Comparison of ENCODE assay signal across 20 mouse cellular contexts in the genomic region with DNA sequence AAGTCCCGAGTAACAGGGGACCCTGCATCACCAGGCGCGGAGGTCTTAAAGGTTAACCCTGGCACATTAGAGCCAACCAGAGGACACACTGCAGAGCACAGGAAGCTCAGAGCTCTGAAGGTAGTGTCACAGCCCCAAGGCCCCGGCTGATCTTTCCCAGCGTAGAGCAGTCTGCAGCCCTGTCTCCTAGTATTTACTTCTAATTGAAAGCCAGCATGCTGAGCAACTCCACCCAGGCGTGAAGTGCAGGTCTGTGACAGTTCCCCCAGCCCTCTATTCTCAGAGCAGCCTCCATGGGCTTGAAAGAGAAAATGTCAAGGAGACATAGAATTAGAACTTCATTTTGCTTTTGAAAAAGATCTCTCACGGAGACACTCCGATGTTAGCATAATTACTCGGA.
"Had no signal": no experiment of that assay in that cellular context is flagged by ENCODE, and none has a peak within 500 bp of the region (broad histone marks: within the 10 kb centered on the region; RNA-seq: fewer than 3 reads in every experiment).

No protein-coding gene starts in this region.

- DNase-seq: kidney, adult 8-10 months; kidney, postnatal 10 days; kidney, postnatal 36 days; layer of hippocampus, postnatal 36 days; liver; lung, adult 18-20 months; lung, postnatal 10 days; lung, postnatal 4 days; thymus, adult 18-20 months; thymus, postnatal 36 days had no signal

- H3K27me3 ChIP-seq: limb, embryonic 13.5 days; liver, embryonic 12.5 days; liver, embryonic 15.5 days; lung, embryonic 15.5 days; neural tube, embryonic 12.5 days; neural tube, embryonic 15.5 days had no signal

- H3K36me3 ChIP-seq: kidney, embryonic 15.5 days; limb, embryonic 10.5 days; limb, embryonic 13.5 days; liver, embryonic 12.5 days; liver, embryonic 15.5 days; lung, embryonic 15.5 days; midbrain, embryonic 13.5 days; neural tube, embryonic 12.5 days; neural tube, embryonic 15.5 days had no signal

- H3K9ac ChIP-seq: kidney, embryonic 15.5 days; limb, embryonic 13.5 days; liver, embryonic 12.5 days; liver, embryonic 15.5 days; lung, embryonic 15.5 days; midbrain, embryonic 13.5 days; neural tube, embryonic 12.5 days; neural tube, embryonic 15.5 days had no signal

- H3K4me2 ChIP-seq: kidney, embryonic 15.5 days; limb, embryonic 13.5 days; liver, embryonic 12.5 days; liver, embryonic 15.5 days; lung, embryonic 15.5 days; midbrain, embryonic 13.5 days; neural tube, embryonic 12.5 days; neural tube, embryonic 15.5 days had no signal

- H3K27ac ChIP-seq: kidney, embryonic 15.5 days; left cerebral cortex, adult 2 months; limb, embryonic 10.5 days; limb, embryonic 13.5 days; liver, embryonic 12.5 days; liver, embryonic 15.5 days; lung, embryonic 15.5 days; midbrain, embryonic 13.5 days; neural tube, embryonic 12.5 days; neural tube, embryonic 15.5 days had no signal

- H3K4me1 ChIP-seq: kidney, embryonic 15.5 days; limb, embryonic 10.5 days; limb, embryonic 13.5 days; liver, embryonic 12.5 days; lung, embryonic 15.5 days; neural tube, embryonic 12.5 days; neural tube, embryonic 15.5 days had no signal

- H3K4me3 ChIP-seq: kidney, embryonic 15.5 days; left cerebral cortex, adult 2 months; limb, embryonic 10.5 days; limb, embryonic 13.5 days; liver, embryonic 12.5 days; liver, embryonic 15.5 days; lung, embryonic 15.5 days; midbrain, embryonic 13.5 days; neural tube, embryonic 12.5 days; neural tube, embryonic 15.5 days had no signal

- H3K9me3 ChIP-seq: liver, embryonic 15.5 days; lung, embryonic 15.5 days; neural tube, embryonic 15.5 days had no signal

- ATAC-seq: liver, embryonic 12.5 days; midbrain, embryonic 13.5 days had no signal
